Mouse (Mus musculus): ENCODE measurements around the gene Rapgef4. TPM values are rescaled to one million over a fixed set of nuclear protein-coding genes. Genes with fewer than 3 reads are reported as not detected.
A peak's percentile ranks its signal among the peaks of the same experiment; 100 is the strongest.

Rapgef4 gene
- polyA plus RNA-seq, 1 experiment from 2014 or later = 2.9 TPM

DNA sequence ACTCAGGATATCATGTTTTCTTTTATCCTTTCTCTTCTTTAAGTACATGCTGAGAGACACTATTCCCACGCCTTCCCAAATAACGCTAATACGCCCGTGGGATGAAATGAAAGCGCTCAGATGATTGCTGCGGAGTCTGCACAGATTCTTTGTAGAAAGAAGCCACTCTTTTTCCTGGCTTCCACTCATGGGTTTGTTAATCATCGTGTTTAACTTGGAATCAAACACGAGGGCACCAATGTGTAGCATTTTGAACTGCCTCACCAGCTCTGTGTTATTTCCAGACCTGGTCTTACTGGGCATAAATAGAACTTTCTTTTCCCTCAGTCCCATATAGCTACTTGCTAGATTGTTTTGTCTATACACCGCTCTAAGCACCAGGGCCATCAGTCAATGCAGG lies 162.4 kb downstream of the Rapgef4 start:
- Histone ChIP-seq H3K4me1 (replicated peaks) (peaks cover 12% of the 10 kb centered on the region), H3K27ac (no peak overlapping the region), H3K36me3 (no peaks in the 10 kb centered on the region), H3K4me3 (no peak overlapping the region), H3K9me3 (no peaks in the 10 kb centered on the region), H3K27me3 (ENCODE audit: insufficient read depth, poor library complexity, severe bottlenecking) (no peaks in the 10 kb centered on the region)
- DNase-seq (ENCODE audit: low spot score) = no peak
- 90% methylated on average over 9 of the region's 9 CpGs for WGBS

DNA sequence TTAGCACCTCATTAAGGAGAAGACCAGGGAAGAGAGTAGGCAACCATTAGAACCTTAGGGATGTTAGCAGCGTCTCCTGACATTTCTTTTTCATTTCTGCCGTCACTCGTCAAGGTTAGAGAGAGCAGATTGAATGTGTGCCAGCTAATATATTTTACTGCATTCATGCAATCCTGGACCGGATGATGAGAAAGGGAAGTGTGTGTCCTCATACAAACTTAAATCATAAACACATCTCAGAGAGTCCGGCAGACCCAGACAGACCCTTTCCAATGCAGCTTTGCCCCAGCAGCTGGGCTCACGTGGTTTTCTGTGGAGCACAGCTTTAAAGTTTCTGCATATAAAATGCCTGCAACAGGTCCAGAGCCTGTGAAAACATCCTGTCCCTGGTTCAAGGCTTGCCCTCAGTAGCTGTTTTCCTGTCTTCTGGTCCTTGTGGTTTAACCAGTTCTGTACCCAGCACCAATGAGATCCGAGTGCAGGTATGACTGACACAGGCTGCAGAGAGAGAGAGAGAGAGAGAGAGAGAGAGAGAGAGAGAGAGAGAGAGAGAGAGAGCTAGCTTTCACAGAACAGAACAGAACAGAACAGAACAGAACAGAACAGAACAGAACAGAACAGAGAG lies 163.6 kb downstream of the Rapgef4 start:
- Histone ChIP-seq H3K27ac (no peak overlapping the region), H3K36me3 (no peaks in the 10 kb centered on the region), H3K4me1 (replicated peaks) (peaks cover 17% of the 10 kb centered on the region), H3K4me3 (no peak overlapping the region), H3K9me3 (no peaks in the 10 kb centered on the region), H3K27me3 (ENCODE audit: insufficient read depth, poor library complexity, severe bottlenecking) (no peaks in the 10 kb centered on the region)
- DNase-seq (ENCODE audit: low spot score) = no peak
- WGBS = 84% methylated on average over 7 of the region's 7 CpGs

DNA sequence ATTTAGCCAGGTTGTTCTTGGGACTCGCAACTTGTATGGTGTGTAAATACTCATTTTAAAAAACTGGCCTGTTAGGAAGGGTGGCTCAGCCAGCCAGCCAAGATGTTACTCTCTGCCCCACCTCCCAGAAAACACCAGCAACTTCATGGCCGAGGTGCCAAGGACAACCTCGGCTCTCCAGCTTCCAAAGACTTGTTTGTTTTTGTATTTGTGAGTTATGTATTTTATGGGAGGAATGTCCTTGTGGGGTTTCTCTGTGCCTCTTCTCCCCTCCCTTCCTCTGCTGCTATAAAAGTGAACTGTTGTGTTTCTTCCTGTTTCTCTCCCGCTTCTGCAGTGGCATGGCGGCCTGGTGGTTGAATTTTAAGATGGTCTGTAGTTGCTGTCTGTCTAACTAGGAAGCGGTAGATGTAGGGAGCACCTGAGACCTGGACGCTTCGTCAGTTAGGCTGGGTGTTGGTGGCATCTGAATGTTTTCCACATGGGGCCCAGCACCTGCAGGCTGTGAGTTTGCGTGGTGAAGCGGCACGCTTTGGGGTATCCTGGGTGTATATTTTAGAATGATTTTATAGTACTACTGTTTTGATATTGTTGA lies 164.3 kb downstream of the Rapgef4 start:
- Histone ChIP-seq H3K4me3 (no peak overlapping the region), H3K27me3 (ENCODE audit: insufficient read depth, poor library complexity, severe bottlenecking) (no peaks in the 10 kb centered on the region), H3K4me1 (replicated peaks) (peaks cover 17% of the 10 kb centered on the region), H3K9me3 (no peaks in the 10 kb centered on the region), H3K27ac (no peak overlapping the region), H3K36me3 (no peaks in the 10 kb centered on the region)
- DNase-seq (ENCODE audit: low spot score) = no peak
- 90% methylated on average over 11 of the region's 11 CpGs for WGBS

DNA sequence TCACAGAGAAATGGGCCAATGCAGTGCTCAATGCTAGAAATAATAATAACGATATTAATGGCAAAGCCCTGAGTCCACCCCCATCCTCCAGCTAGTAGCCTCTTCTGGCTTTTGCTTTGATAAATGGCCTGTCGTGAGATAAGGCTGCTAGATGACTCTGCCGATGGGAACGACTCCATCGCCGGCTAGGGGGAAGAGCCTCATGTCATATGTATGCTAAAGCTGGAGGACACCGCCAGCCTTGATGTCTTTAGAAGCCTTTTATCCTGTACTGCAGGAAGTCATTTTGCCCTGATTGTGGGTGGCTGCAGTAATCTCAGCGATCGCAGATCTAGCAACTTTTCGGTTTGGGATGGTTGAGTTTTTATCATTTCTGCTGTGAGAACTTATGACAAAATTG lies 165.0 kb downstream of the Rapgef4 start:
- H3K27ac ChIP-seq = no peak overlapping the region
- H3K36me3 ChIP-seq = no peaks in the 10 kb centered on the region
- H3K27me3 ChIP-seq (ENCODE audit: insufficient read depth, poor library complexity, severe bottlenecking) = no peaks in the 10 kb centered on the region
- DNase-seq (ENCODE audit: low spot score) = no peak
- H3K4me1 ChIP-seq (replicated peaks) = peaks cover 17% of the 10 kb centered on the region
- H3K9me3 ChIP-seq = no peaks in the 10 kb centered on the region
- 80% methylated on average over 10 of the region's 10 CpGs for WGBS
- no peak overlapping the region for H3K4me3 ChIP-seq

DNA sequence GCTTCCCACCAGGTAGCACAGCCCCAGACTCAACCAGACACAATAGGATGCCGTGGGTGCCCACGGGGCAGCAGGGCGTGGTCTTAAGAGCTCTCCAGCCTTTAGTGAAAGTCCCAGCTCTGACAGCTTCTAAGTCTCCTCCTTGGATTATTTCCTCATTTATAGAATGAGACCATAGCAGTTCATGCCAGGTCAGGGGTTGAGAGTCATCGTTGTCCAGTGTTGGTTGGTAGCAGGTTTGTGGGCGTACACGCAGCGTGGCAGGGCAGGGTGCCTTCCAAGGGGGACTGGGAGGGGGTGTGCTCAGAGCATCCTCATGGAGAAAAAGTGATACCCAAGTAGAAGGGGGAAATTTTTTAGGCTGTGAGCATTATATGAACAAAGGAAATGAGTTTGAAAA lies 166.2 kb downstream of the Rapgef4 start:
- Histone ChIP-seq H3K36me3 (no peaks in the 10 kb centered on the region), H3K27me3 (ENCODE audit: insufficient read depth, poor library complexity, severe bottlenecking) (no peaks in the 10 kb centered on the region), H3K9me3 (no peaks in the 10 kb centered on the region), H3K4me3 (no peak overlapping the region), H3K27ac (no peak overlapping the region; the same call in 1 of the 2 replicates), H3K4me1 (replicated peaks) (peaks cover 17% of the 10 kb centered on the region)
- 86% methylated on average over 7 of the region's 7 CpGs for WGBS
- no peak for DNase-seq (ENCODE audit: low spot score)

DNA sequence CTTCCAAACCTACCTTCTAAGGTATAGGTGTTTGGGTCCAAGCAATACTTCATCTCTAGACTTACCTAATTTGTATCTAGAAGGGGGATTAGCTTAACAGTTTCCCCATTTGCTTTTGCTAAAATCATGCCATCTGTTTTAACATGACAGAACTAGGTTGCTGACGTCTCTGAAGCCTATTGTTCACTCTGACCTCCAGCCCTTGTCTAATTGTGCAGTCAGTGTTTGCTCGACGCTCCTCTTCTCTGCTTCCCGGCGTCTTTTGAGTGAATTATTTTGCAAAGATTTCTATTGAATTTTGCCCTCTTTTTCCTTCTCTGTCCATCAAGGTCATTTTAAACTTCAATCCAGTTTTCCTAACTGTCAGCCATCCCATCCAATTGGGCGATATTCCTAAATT lies 166.7 kb downstream of the Rapgef4 start:
- peaks cover 17% of the 10 kb centered on the region for H3K4me1 ChIP-seq (replicated peaks)
- no peak for DNase-seq (ENCODE audit: low spot score)
- H3K9me3 ChIP-seq = no peaks in the 10 kb centered on the region
- H3K27ac ChIP-seq = no peak overlapping the region
- WGBS = 30% methylated on average over 6 of the region's 6 CpGs
- no peak overlapping the region for H3K4me3 ChIP-seq
- H3K36me3 ChIP-seq = no peaks in the 10 kb centered on the region
- H3K27me3 ChIP-seq (ENCODE audit: insufficient read depth, poor library complexity, severe bottlenecking) = no peaks in the 10 kb centered on the region

DNA sequence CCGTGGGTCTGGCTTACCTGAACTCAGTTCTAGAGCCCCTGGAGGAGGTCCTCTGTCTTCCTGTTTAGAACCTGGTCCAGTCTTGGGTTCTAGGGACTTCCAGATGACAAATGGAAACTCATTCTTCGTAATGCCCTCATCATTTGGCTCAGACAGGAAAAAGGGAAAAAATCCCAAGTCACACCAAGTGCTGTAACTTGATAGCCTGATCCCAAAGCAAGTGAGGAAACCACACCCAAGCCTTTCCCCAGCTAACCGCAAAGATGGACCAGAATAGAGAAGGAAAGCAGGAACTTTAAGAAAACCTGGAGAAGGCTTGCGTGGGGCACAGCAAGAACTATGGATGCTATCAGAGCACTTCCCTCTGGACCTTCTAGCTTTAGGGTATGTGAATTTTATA lies 167.6 kb downstream of the Rapgef4 start:
- H3K4me3 ChIP-seq = no peak overlapping the region
- H3K36me3 ChIP-seq = no peaks in the 10 kb centered on the region
- H3K9me3 ChIP-seq = no peaks in the 10 kb centered on the region
- no peaks in the 10 kb centered on the region for H3K27me3 ChIP-seq (ENCODE audit: insufficient read depth, poor library complexity, severe bottlenecking)
- DNase-seq (ENCODE audit: low spot score) = no peak
- H3K27ac ChIP-seq = 0 out of 2 replicates have a peak overlapping the region, but pooled peaks have one; percentile 30
- peaks cover 17% of the 10 kb centered on the region for H3K4me1 ChIP-seq (replicated peaks)
- 66% methylated on average over 4 of the region's 4 CpGs for WGBS

DNA sequence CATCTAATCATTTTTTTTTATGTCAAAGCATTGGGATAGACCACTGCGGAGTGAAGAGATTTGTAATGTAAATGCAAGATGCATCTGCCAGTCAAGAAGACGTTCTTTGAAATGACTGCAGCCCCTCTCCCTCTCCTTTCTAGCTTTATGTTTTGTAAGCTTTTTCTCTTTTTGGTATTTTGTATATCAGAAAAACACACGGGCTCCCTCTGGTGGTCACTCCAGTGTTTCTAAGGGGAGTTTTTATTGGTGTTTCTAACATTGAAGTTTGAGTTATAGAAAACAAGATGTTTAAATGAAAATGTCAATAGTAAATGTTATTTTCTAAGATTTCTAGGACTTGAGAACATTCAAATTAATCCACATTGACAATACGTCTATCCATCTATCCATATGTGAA lies 168.0 kb downstream of the Rapgef4 start:
- DNase-seq (ENCODE audit: low spot score) = peak; percentile 43
- 27% methylated on average over 4 of the region's 4 CpGs for WGBS

DNA sequence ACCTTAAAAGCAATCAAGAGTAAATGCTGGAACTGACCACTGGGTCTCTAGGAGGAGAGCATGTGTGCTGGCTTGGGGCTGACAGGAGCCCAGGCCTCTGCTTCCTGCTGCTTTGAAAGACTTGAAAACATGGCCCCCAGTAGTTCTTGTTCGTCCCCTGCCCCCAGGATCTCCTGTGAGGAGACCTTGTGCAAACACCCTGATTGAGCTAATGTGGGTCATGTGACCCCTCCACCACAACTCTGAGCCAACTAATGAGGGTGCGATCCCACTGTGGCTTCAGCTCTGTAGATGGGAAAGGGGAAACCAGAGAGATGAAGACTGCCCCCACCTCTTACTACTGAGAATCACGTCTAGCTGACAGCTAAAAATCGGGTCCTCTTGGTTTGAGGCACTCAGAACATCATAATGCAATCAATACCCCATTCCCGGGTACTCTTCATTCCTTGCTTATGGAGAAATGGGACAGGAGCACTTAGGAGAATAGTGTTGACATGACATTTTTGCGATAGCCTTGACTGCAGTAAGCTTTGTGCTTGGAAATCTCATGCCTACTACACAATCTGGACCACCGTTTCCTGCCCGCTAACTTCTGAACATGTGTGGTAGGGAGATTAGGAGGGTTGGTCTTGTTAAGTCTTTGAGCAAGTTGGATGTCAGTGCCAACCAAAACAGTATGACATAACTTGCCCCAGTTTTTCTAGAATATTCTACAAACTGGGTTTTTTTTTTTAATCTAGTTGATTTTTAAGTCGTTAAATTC lies 170.9 kb downstream of the Rapgef4 start:
- Histone ChIP-seq H3K4me3 (no peak overlapping the region), H3K27ac (no peak overlapping the region), H3K36me3 (no peaks in the 10 kb centered on the region), H3K9me3 (no peaks in the 10 kb centered on the region), H3K27me3 (ENCODE audit: insufficient read depth, poor library complexity, severe bottlenecking) (no peaks in the 10 kb centered on the region), H3K4me1 (replicated peaks) (peaks cover 17% of the 10 kb centered on the region)
- WGBS = 82% methylated on average over 9 of the region's 9 CpGs
- DNase-seq (ENCODE audit: low spot score) = no peak

More for the DNA sequence above, 168.0 kb downstream of the Rapgef4 start:
- H3K27me3 ChIP-seq (ENCODE audit: insufficient read depth, poor library complexity, severe bottlenecking) = no peaks in the 10 kb centered on the region
- no peaks in the 10 kb centered on the region for H3K36me3 ChIP-seq
- H3K4me3 ChIP-seq = no peak overlapping the region
- no peak overlapping the region for H3K27ac ChIP-seq
- no peaks in the 10 kb centered on the region for H3K9me3 ChIP-seq
- peaks cover 17% of the 10 kb centered on the region for H3K4me1 ChIP-seq (replicated peaks)

DNA sequence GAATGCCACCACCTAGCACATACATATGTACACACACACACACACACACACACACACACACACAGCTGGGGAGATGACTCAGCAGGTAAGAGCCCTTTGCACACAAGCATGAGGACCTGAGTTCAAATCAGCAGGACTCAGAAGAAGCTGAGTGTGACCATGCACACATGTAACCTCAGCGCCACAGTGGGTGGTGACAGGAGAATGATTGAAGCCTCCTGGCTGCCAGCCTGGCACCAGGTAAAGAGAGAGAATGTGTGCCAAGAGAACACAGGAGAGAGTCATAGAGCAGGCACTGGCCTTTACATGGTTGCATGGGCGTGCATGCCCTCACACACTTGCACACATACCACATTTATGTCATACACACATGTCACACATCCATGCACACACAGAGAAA lies 171.7 kb downstream of the Rapgef4 start:
- 95% methylated on average over 2 of the region's 2 CpGs for WGBS
- H3K9me3 ChIP-seq = no peaks in the 10 kb centered on the region
- peaks cover 14% of the 10 kb centered on the region for H3K4me1 ChIP-seq (replicated peaks)
- H3K27ac ChIP-seq = no peak overlapping the region
- no peak overlapping the region for H3K4me3 ChIP-seq
- no peaks in the 10 kb centered on the region for H3K36me3 ChIP-seq
- no peaks in the 10 kb centered on the region for H3K27me3 ChIP-seq (ENCODE audit: insufficient read depth, poor library complexity, severe bottlenecking)
- DNase-seq (ENCODE audit: low spot score) = no peak

DNA sequence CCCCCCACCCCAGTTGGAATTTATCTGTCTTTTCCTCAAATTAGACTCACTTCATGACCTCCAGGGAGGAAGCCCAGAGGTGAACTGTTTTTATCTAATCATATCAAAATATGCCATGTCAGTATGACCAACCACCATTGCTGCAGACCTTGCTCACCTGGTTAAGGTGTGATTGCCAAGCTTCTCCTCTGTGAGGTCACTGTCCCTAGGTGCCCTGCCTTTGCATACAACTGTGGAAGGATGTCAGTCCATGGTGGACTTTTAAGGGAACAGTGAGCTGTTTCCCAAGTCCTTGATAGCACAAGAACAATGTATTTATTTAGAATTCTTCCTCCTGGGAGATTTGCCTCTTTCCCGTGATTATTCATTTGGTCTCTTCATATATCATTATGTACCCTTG lies 172.8 kb downstream of the Rapgef4 start:
- no peak for DNase-seq (ENCODE audit: low spot score)
- Histone ChIP-seq H3K27me3 (ENCODE audit: insufficient read depth, poor library complexity, severe bottlenecking) (no peaks in the 10 kb centered on the region), H3K9me3 (no peaks in the 10 kb centered on the region), H3K4me1 (replicated peaks) (peaks cover 5% of the 10 kb centered on the region), H3K4me3 (no peak overlapping the region), H3K36me3 (no peaks in the 10 kb centered on the region), H3K27ac (no peak overlapping the region)
- 89% methylated on average over 1 of the region's 1 CpGs for WGBS

DNA sequence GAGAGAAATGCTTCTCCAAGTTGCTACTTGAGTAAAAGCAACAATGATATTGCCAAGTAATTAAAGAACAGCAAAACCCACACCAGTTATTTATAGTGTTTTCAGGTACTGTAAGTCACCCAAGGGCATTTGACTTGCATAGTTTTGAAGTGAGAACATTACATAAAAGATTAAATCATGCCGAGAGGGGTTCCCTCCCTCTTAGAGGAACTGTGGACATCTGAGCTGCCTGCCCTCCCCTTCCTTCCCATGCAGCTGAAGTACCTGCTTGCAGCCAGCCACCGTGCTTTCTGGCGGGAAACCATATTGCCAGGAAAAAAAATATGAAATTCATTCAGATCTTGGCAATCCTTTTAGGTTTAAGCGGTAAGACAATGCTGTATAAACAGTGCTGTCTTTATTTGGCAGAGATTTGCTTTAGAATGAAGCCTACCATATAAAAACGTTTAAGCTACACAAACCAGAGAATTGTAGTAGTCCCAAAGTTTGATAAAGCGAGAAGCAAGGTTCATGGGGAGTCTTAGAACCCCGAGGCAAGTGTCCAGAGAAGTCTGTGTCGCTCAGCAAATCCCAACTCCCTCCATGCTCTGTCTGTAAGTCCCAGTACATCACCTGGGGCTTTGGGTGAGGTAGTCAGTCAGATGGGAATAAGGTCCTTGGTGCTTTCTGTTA lies 174.2 kb downstream of the Rapgef4 start:
- no peaks in the 10 kb centered on the region for H3K36me3 ChIP-seq
- DNase-seq (ENCODE audit: low spot score) = no peak
- H3K4me1 ChIP-seq (replicated peaks) = peaks cover 4% of the 10 kb centered on the region
- no peaks in the 10 kb centered on the region for H3K9me3 ChIP-seq
- H3K4me3 ChIP-seq = no peak overlapping the region
- 77% methylated on average over 8 of the region's 8 CpGs for WGBS
- no peak overlapping the region for H3K27ac ChIP-seq
- no peaks in the 10 kb centered on the region for H3K27me3 ChIP-seq (ENCODE audit: insufficient read depth, poor library complexity, severe bottlenecking)

DNA sequence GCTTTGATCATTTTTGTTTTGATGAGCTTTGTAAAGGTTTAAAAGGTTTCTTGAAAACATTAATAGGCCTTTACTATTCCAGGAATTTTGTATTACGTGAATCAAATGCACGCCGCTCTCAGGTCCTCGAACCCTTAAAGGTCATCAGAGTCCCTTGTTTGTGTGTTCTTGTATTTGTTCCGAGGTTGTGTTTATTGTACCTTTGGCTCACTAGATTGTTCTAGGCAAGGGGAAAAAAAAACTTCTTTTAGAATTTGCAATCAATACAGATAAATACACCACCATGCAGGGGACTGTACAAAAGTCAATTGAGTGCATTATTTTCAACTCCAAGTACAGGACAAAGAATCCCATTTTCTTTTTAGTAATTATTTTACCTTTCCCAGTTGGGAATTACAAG lies 175.4 kb downstream of the Rapgef4 start:
- Histone ChIP-seq H3K36me3 (no peaks in the 10 kb centered on the region), H3K27me3 (ENCODE audit: insufficient read depth, poor library complexity, severe bottlenecking) (no peaks in the 10 kb centered on the region), H3K9me3 (no peaks in the 10 kb centered on the region), H3K4me1 (replicated peaks) (peaks cover 4% of the 10 kb centered on the region), H3K4me3 (no peak overlapping the region), H3K27ac (no peak overlapping the region)
- 91% methylated on average over 5 of the region's 5 CpGs for WGBS
- DNase-seq (ENCODE audit: low spot score) = no peak
